Mouse (Mus musculus): Measurements from ENCODE around the gene Gldc. TPM values are rescaled to one million over a fixed set of nuclear protein-coding genes. Genes with fewer than 3 reads are reported as not detected.
"Not testable (repeated sequence)": the region's sequence is repeated elsewhere in the genome, so short reads cannot be mapped to it uniquely, and the experiment has no call there.

Gldc gene
- total RNA-seq (2021): under 1 TPM; 0.42 to 0.44 TPM
- long read RNA-seq, experiment 1: 0 reads
- long read RNA-seq, experiment 2: 0 reads

- DNase-seq (ENCODE audit: low spot score in 2 of 2): peak; percentile 29 to 31
These were observed at the start of gene Gldc for GRCm38 (mm10) chr19:30174919-30175571. Gldc (minus strand) TSS chr19:30175429.

- not testable (repeated sequence) for DNase-seq (ENCODE audit: low spot score in 2 of 2)
These were observed 47.4 kb upstream of the Gldc start for GRCm38 (mm10) chr19:30222593-30222992.

GRCm38 (mm10) chr19:30217335-30217734 lies 42.1 kb upstream of the Gldc start:
- peak in 1 of 2 experiments; percentile 31 for DNase-seq (ENCODE audit: low spot score in 2 of 2)

GRCm38 (mm10) chr19:30216186-30216585 lies 41.0 kb upstream of the Gldc start:
- DNase-seq (ENCODE audit: low spot score in 2 of 2): no peak

GRCm38 (mm10) chr19:30215736-30216135 lies 40.5 kb upstream of the Gldc start:
- not testable (repeated sequence) for DNase-seq (ENCODE audit: low spot score in 2 of 2)

GRCm38 (mm10) chr19:30214026-30214425 lies 38.8 kb upstream of the Gldc start:
- DNase-seq (ENCODE audit: low spot score in 2 of 2): no peak

- DNase-seq (ENCODE audit: low spot score in 2 of 2): not testable (repeated sequence)
These were observed 33.8 kb upstream of the Gldc start for GRCm38 (mm10) chr19:30209006-30209405.

- DNase-seq (ENCODE audit: low spot score in 2 of 2): no peak
These were observed 31.8 kb upstream of the Gldc start for GRCm38 (mm10) chr19:30206981-30207380.

GRCm38 (mm10) chr19:30205874-30206273 lies 30.6 kb upstream of the Gldc start:
- DNase-seq (ENCODE audit: low spot score in 2 of 2): no peak

GRCm38 (mm10) chr19:30205159-30205816 lies 30.1 kb upstream of the Gldc start:
- peak in 1 of 2 experiments; percentile 14 for DNase-seq (ENCODE audit: low spot score in 2 of 2)

- DNase-seq (ENCODE audit: low spot score in 2 of 2): no peak
These were observed 26.9 kb upstream of the Gldc start for GRCm38 (mm10) chr19:30202177-30202576.

- DNase-seq (ENCODE audit: low spot score in 2 of 2): no peak
These were observed 19.8 kb upstream of the Gldc start for GRCm38 (mm10) chr19:30194999-30195398.

- no peak for DNase-seq (ENCODE audit: low spot score in 2 of 2)
These were observed 12.0 kb upstream of the Gldc start for GRCm38 (mm10) chr19:30187232-30187631.

- DNase-seq (ENCODE audit: low spot score in 2 of 2): no peak
These were observed 10.3 kb upstream of the Gldc start for GRCm38 (mm10) chr19:30185536-30185935.

- DNase-seq (ENCODE audit: low spot score in 2 of 2): no peak
These were observed 4.8 kb upstream of the Gldc start for GRCm38 (mm10) chr19:30179979-30180378.

- no peak for DNase-seq (ENCODE audit: low spot score in 2 of 2)
These were observed 1.1 kb downstream of the Gldc start for GRCm38 (mm10) chr19:30174074-30174670.

- DNase-seq (ENCODE audit: low spot score in 2 of 2): no peak
These were observed 3.7 kb downstream of the Gldc start for GRCm38 (mm10) chr19:30171346-30172055.

- no peak for DNase-seq (ENCODE audit: low spot score in 2 of 2)
These were observed 4.9 kb downstream of the Gldc start for GRCm38 (mm10) chr19:30170319-30170718.

GRCm38 (mm10) chr19:30166801-30167505 lies 8.3 kb downstream of the Gldc start:
- DNase-seq (ENCODE audit: low spot score in 2 of 2): no peak

- no peak for DNase-seq (ENCODE audit: low spot score in 2 of 2)
These were observed 11.0 kb downstream of the Gldc start for GRCm38 (mm10) chr19:30164228-30164627.

GRCm38 (mm10) chr19:30162808-30163207 lies 12.4 kb downstream of the Gldc start:
- no peak for DNase-seq (ENCODE audit: low spot score in 2 of 2)
